Mouse (Mus musculus) olfactory bulb, adult 2 months (tissue): ENCODE measurements around the gene Zfp324. TPM values are rescaled to one million over a fixed set of nuclear protein-coding genes. Genes with fewer than 3 reads are reported as not detected.

Experiments used
- H3K27ac ChIP-seq: fragments of 200-500 bp; 2 replicates; pipeline ENCODE4 v1.5.1; 2012; ENCODE audit warnings: low read depth, low read length; ENCODE audit not compliant: insufficient read depth
- H3K4me1 ChIP-seq: fragments of 200-500 bp; 2 replicates; pipeline ENCODE4 v1.6.1; 2012; ENCODE audit warnings: low read length; ENCODE audit not compliant: control insufficient read depth, insufficient read depth
- H3K4me3 ChIP-seq: fragments of 200-500 bp; 2 replicates; pipeline ENCODE4 v1.5.1; 2012; ENCODE audit warnings: mild to moderate bottlenecking, low read depth, low read length, moderate library complexity; ENCODE audit not compliant: insufficient read depth
- CTCF ChIP-seq: fragments of 200-500 bp; IDR thresholded peaks from 2 replicates; pipeline ENCODE4 v1.5.1; 2012; ENCODE audit warnings: low read depth, mild to moderate bottlenecking, low read length, moderate library complexity; ENCODE audit not compliant: insufficient read depth
- POLR2A ChIP-seq: fragments of 200-500 bp; IDR thresholded peaks from 2 replicates; pipeline ENCODE4 v1.6.1; 2012; ENCODE audit warnings: mild to moderate bottlenecking, low read depth, low read length, moderate library complexity; ENCODE audit not compliant: insufficient read depth
- WGBS: fragments of 180-500 bp; shearing (Covaris S2); methylation state at CpG from one replicate; pipeline ENCODE4 v1.1.7; 2018; 5-methylcytosine and 5-hydroxymethylcytosine counted together
- polyA plus RNA-seq: library from polyadenylated mRNA; stranded (reverse); fragments of >200 nt; gene quantifications from 2 replicates; pipeline ENCODE4 v1.2.4, GENCODE M21; 2012; ENCODE audit warnings: low replicate concordance; ENCODE audit not compliant: missing spikeins, insufficient read depth, insufficient read length

Gene Zfp324
- polyA plus RNA-seq, 1 experiment = not detected

DNA sequence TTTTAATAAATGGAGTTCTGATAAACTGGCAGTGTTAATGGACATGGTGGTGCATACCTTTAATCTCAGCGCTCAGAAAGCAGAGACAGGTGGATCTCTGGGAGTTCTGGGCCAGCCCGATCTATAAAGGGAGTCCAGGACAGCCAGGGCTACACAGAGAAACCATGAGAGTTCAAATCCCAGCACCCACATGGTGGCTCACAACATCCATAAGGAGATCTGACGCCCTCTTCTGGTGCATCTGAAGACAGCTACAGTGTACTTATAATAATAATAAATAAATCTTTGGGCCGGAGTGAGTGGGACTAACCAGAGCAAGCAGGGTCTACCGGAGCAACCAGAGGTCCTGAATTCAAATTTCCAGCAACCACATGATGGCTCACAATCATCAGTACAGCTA, 37.7 kb downstream of the Zfp324 start:
- Histone ChIP-seq H3K4me1 (peaks cover 9% of the 10 kb centered on the region; the same call in 1 of the 2 replicates), H3K27ac (no peak overlapping the region), H3K4me3 (no peak overlapping the region)
- WGBS = 81% methylated on average over 5 of the region's 5 CpGs
- TF ChIP-seq POLR2A = no peak
- no peak for TF ChIP-seq CTCF

DNA sequence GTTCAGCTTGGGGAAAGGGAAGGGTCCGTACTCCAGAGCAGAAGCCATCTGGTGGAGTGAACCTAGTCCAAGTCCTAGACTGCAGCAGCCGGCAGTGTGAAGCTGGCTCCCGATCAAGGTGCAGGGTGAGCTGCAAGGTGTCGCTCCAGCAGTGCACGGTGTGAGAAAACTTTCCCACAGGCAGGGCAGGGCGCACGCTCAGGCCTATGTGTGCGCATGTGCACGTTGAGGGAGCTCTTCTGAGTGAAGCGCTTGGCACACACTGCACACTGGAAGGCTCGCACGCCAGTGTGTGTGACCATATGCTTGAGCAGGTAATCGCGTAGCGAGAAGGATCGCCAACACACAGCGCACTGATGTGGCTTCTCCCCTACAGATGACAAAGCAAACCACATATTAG, 40.4 kb downstream of the Zfp324 start:
- TF ChIP-seq POLR2A (no peak), CTCF (no peak)
- 88% methylated on average over 17 of the region's 17 CpGs for WGBS
- H3K4me1 ChIP-seq = peaks cover 16% of the 10 kb centered on the region
- no peak overlapping the region for H3K27ac ChIP-seq
- H3K4me3 ChIP-seq = no peak overlapping the region

DNA sequence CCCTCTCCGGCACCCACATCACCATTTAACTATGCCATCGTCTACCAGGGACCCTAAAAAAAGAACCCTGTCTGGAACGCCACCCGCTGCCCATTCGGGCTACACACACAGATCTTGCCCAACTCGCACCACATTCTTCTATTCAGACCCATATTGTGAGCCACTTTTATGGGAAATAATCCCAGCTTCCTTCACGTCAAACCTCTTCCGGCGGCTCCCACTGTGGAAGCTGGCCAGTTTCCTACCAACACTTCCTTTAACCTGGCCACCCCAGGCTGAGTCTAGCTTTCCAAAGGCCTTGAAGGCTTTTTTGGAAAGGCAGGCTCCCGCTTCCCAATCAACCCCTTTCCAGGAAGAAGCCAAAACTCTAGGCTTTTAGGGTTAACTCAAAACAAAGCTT, 40.9 kb downstream of the Zfp324 start:
- Histone ChIP-seq H3K4me1 (peaks cover 16% of the 10 kb centered on the region), H3K4me3 (no peak overlapping the region), H3K27ac (no peak overlapping the region)
- 83% methylated on average over 10 of the region's 10 CpGs for WGBS
- no peak for TF ChIP-seq CTCF

DNA sequence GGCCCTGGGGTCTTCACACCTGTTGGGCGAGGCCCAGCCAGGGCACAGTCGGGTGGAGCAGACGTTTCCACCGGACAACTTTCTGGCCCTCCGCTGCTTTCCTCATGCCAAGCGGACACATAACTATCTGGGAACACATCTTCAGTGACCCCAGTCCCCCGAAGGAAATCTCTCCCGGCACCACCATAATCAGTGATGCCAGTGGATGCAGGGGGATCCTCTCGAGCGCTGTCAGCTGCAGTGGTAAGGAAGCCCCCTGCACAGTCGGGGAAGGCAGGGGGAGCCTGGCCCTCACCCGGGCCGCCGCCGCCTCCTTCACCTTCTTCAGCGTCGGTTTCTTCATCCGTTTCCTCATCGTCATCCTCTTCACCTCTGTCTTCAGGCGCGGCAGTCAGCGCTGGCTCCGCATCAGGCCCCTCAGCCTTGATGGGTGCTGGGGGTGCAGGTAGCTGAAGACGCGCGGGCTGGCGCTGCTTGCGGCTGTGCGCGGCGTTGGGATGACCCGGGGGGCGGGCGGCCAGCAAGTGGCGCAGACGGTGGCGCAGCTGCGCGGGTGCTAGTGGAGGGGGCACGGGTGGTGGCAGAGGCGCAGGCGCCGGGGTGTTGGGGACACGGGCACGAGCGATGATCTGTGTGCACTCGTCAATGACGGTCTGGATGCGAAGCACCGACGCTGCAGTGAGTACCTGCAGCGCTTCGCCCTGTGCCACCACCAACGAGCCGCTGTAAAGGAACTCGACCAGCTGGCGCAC, 41.9 kb downstream of the Zfp324 start:
- TF ChIP-seq POLR2A (no peak), CTCF (no peak)
- no peak overlapping the region for H3K4me3 ChIP-seq
- peaks cover 16% of the 10 kb centered on the region for H3K4me1 ChIP-seq
- no peak overlapping the region for H3K27ac ChIP-seq
- 63% methylated on average over 57 of the region's 57 CpGs for WGBS

DNA sequence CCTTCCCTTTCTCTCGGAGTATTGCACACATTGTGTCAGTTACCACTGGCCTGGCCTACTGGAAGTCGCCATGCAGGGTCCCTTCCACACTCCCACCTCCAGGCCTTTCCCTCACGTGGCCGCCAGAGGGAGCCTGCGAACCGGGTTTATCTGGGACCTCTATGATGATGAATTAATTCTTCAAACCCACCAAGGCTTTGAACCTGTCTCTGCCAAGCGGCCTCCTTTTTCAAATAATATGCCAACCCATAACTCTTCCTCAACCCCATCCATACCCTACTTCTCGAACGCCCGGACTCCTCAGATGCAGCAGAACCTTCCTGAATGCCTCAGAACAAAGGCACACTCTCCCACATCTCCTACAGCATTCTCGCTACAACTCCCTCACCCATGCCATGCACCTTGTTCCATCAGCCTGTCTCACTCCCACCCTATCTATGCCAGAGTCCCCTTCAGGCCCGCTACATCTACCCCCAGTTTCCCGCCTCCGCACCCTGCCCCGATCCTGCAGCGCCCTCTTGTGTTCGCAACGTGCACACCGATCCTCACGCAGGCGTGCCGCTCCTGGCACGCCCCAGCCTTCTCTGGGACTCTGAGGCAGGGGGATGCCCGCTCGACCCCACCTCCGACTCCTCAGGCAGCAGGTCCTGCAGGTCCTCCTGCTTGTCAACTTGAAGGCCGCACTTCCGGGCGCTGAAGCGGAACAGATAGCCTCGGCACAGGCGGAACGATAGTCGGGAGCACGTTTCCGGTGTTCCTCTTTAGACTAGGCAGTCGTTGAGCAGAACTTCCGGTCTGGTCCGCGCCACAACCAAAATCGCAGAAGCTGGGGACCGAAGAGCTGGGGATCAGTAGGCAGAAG, 43.7 kb downstream of the Zfp324 start:
- WGBS = under 1% methylated on average over 42 of the region's 42 CpGs
- Histone ChIP-seq H3K27ac (peak overlapping the region; percentile 93), H3K4me3 (peak overlapping the region; percentile 80), H3K4me1 (peaks cover 16% of the 10 kb centered on the region)
- peak; percentile 100 for TF ChIP-seq CTCF
- TF ChIP-seq POLR2A = peak; percentile 45

DNA sequence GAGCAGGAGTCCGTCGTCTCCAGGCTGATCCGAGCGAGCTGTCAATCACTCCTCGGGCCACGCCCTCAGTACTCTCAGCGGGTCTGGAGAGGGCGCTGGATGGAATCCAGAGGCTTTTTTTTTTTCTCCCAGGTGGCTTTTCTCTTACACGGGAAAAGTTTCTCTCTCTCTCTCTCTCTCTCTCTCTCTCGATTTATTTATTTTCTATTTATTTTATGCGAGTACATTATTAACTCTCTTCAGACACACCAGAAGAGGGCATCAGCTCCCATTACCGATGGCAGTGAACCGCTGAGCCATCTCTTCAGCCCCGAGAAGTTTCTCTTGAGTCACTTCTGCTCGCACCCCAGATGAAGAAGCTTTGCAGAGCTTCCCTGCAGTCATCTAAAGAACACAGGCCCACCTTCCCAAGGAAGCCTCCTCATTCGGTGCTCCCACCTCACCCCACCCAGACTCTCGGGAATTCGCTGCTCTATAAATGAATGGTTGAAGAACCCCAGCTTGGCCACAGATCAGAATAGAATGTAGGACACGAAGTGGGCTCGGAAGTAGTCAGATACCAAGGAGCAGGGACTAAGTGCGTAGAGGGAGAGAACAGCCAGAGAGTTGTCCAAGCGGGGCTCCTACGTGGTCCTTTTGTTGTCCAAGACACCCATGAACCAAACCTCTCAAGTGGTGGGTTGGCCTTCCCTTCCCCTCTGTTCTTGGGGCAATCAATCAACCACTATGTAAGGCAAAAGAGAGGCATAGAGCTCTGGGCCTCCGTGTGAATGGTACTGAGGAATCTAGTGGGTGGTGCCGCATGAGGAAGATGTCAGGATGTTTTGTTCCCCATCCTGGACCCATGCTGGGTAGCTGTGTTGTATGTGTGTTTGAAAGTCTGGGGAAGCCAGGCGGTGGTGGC, 44.6 kb downstream of the Zfp324 start, which contains the start of gene Zbtb45:
Gene Zbtb45, minus strand, starts transcription at position 30 of the 904 bp plus-strand sequence.
- 6% methylated on average over 26 of the region's 26 CpGs for WGBS
- peaks cover 16% of the 10 kb centered on the region for H3K4me1 ChIP-seq
- H3K4me3 ChIP-seq = peak within 1 kb of the TSS; percentile 80
- TF ChIP-seq POLR2A = no peak
- TF ChIP-seq CTCF = no peak
- H3K27ac ChIP-seq = peak within 1 kb of the TSS; percentile 93

DNA sequence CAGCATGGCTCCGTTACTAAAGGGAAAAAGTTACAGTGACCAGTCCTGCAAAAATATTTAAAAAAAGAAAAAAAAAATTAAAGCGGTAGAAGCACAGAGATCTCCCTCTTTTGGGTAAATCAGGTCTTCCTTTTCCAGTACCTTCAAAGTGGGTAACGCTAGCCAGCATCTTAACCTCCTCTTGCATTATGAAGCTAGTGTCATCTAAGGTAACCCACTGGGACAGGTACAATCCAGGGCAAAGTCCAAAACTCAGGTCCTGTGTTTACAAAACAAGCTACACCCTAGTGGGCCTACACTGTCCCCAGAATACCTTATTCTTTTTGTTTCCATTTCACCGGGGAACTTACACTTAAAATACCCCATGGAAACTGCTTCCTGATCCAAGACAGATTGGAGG, 48.0 kb downstream of the Zfp324 start:
- TF ChIP-seq POLR2A (no peak), CTCF (no peak)
- Histone ChIP-seq H3K4me3 (no peak overlapping the region), H3K27ac (no peak overlapping the region), H3K4me1 (peaks cover 7% of the 10 kb centered on the region)
- WGBS = 68% methylated on average over 4 of the region's 4 CpGs

DNA sequence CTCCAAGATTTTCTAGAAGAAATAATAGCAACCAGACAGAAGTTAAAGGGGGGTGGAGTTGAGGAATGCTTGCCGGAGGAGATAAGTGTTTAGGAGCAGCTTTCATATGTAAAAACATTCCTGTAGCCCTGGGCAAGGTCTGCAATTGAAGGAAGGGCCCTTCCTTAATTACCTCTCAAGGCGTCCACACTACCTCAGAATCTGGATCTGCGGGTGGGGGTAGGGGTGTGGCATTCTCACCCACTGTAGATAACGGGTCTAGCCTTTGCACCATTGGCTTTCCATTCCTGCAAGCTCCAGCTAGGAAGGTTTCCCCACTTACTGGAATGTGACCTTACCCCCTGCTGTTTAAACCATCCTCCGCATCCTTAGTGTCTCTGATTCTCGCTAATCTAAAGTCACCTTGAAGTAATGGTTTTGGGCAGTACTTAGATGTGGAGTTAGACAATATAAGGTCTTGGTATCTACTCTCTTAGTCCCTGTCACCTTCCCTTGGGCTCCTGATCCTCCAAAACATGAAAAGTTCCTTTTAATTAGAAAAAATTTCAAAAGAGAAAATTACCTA, 48.7 kb downstream of the Zfp324 start:
- H3K27ac ChIP-seq = no peak overlapping the region
- 43% methylated on average over 6 of the region's 6 CpGs for WGBS
- H3K4me1 ChIP-seq = peaks cover 7% of the 10 kb centered on the region
- H3K4me3 ChIP-seq = no peak overlapping the region
- TF ChIP-seq POLR2A = no peak
